Mouse (Mus musculus): ENCODE results near the gene Gm11564.
A peak's percentile ranks its signal among the peaks of the same experiment; 100 is the strongest.
"Not testable (repeated sequence)": the region's sequence is repeated elsewhere in the genome, so short reads cannot be mapped to it uniquely, and the experiment has no call there.

Gene Gm11564

DNA sequence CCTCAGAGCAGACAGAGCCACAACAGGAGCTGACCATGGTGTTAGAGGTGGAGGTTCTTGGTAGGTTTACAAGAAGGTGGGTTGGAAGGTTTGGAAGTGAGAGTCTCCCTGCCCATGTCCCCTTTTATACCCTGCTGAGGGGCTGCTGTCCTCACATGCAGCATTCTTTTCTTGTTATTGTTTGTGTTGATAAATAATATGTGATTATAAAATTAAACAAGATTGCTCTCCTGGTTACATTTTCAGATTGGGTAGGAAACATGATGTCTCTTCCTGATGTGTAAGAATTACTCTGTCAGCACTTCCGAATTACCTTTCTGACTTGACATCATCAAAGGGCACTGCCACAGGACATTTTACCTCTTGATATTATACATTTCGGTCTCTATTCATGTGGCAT lies at the start of gene Gm11564:
Gm11564 (minus strand) TSS at position 101 of the 400 bp plus-strand sequence.
- not testable (repeated sequence) for DNase-seq (ENCODE audit: inconsistent ontology term)

DNA sequence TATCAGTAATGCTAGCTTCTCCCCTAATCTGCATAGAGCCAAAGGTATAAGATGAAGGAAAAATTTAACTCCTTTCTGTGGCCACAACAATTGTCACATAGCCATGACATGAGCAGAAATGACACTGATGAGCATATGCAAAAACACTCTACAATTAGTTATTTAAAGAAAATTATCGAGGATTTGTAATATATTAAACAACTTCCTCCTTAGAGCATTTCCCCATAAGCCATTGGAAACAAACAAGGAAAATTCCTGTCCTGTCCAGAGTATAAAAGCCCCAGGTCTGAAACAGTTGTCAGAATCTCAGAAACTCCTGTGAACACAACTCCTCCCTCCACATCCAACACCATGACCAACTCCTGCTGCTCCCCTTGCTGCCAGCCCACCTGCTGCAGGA lies 48.7 kb upstream of the Gm11564 start, which contains the start of gene Gm11559:
Gm11559 (plus strand) TSS at position 301 of the 400 bp plus-strand sequence.
- not testable (repeated sequence) for DNase-seq (ENCODE audit: inconsistent ontology term)

DNA sequence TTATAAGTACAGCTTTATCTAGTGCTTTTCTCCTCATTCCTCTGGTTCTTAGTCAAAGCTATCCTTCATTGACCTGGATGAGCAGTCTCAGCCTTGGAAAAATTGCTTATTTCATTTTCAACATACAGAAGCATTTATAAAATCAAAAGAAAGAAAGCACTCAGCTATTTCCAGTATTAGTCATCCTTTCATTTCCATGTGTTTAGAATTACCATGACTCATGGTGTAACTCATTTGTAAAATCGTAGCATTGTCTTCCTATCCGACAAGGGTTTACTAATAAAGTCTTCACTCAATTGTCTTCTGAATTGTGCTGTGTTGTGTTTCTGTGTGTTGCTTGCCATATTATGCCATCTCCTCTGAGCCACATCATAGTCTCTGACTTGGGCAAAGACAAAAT lies 43.3 kb upstream of the Gm11564 start:
- peak; percentile 87 for DNase-seq (ENCODE audit: inconsistent ontology term)

DNA sequence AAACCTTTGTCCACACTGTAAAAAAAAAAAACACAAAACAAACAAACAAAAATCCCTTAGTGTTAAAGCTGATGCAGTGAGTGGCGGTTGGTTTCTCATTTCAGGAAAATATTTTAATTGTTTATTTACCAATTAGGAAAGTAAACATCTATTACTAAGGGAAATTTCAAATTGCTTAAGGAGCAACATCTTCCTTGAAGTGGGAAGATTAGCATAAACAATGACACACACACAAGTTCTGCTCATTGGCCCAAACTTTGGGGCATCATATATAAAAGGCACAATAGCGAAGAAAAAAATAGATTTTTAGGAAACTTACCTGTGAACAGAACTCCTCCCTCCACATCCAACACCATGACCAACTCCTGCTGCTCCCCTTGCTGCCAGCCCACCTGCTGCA lies 42.2 kb upstream of the Gm11564 start, which contains the start of gene Gm11568:
Gm11568 (plus strand) TSS at position 301 of the 400 bp plus-strand sequence.
- no peak for DNase-seq (ENCODE audit: inconsistent ontology term)

DNA sequence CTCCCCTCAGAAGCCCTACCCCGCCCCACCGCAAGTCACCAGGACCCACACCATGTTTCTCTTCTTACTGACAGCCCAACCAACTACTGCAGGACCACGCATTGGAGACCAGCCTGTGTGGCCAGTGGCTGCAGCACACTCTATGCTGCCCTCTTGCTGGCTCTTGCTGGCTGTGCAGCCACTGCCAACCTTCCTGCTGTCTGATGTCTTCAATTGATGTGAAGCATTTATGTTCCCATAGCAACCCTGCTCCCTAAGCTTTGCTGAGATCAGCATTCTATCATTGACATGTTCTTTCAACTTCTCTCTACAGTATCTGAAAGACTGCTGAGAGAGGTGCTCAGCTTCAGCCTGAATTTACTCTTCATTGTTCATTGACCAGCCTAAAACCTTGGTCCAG lies 38.7 kb upstream of the Gm11564 start:
- no peak for DNase-seq (ENCODE audit: inconsistent ontology term)

DNA sequence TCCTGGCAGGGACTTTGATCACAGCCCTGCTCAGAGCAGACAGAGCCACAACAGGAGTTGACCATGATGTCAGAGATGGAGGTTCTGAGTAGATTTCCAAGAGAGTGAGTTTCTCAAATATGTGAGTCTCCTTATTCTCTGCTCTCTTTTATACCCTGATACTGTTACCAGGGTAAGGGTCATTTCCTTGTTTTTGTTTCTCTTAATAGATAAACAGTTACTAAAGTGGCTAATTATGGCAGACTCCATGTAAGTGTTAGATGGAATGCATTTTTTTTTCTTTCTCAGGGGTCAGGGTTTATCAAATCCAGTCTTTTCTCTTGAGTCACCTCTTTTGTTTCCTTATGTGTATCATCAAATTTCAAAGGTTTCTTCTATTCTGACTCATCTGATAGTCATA lies 36.0 kb upstream of the Gm11564 start, which contains the start of gene Krtap4-16:
Krtap4-16 (minus strand) TSS at position 101 of the 400 bp plus-strand sequence.
- no peak for DNase-seq (ENCODE audit: inconsistent ontology term)

DNA sequence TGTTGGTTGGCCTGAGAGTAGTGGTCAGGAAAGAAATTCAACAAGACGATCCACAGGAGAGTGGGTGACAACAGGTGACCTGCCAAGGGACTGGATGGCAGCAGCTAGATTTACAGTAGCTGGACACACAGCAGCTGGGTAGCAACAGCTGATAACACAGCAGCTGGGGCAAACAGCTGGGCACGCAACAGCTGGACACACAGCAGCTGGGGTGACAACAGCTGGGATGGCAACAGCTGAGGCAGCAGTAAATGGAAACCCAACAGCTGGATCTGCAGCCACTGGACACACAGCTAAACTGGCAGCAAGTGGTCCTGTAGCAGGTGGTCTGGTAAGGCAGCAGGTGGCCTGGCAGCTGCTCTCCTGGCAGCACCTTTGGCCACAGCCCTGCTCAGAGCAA lies 31.3 kb upstream of the Gm11564 start:
- DNase-seq (ENCODE audit: inconsistent ontology term): no peak

DNA sequence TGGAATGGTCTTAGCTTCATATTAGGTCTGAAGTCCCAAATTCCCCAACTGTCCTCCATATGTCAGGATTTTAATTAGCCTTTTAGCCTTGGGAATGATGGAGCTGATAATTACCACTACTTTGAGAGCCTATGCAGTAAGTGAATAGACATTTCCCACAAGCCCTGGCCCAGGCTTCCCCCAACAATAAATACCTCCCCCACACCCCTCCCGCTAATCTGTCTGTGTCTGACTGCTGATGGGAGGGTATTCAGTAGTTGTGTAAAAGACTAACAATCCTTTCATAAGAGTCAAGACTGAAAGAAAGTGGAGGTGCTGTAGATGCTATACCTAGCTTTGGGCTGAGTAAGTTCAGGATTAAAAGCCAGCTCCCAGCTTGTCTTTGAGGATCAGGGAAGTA lies 26.7 kb upstream of the Gm11564 start:
- DNase-seq (ENCODE audit: inconsistent ontology term): no peak

DNA sequence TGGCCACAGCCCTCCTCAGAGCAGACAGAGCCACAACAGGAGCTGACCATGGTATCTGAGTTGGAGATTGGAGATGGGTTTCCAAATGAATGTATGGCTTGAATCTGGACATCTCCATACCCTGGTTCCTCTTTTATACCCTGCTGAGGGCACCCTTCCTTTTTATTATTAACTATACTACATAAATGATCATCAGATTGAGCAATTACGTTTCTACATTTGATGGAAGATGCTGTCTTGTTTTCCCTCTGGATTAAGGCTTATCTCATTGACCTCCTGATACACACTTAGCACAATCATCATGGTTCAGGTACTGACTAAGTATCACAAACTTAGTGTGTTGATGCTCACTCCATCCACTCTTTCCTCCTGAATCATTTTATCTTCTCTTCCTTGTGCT lies 22.5 kb upstream of the Gm11564 start, which contains the start of gene 2300003K06Rik:
2300003K06Rik (minus strand) TSS at position 101 of the 400 bp plus-strand sequence.
- DNase-seq (ENCODE audit: inconsistent ontology term): no peak

DNA sequence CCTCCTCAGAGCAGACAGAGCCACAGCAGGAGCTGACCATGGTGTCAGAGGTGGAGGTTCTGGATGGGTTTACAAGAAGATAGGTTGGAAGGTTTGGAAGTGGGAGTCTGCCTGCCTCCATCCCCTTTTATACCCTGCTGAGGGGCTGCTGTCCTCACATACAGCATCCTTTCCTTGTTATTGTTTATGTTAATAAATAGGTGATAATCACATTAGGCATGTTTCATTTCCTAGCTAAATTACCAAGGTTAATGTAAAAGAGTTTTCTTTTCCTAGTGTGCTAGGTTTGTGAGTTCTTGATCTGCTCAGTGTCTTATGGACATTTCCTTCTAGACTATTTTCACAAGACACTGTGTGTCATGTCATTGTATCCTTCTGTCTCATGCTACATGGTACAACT lies 5.7 kb downstream of the Gm11564 start, which contains the start of gene Krtap4-13:
Krtap4-13 (minus strand) TSS at position 101 of the 400 bp plus-strand sequence.
- not testable (repeated sequence) for DNase-seq (ENCODE audit: inconsistent ontology term)

DNA sequence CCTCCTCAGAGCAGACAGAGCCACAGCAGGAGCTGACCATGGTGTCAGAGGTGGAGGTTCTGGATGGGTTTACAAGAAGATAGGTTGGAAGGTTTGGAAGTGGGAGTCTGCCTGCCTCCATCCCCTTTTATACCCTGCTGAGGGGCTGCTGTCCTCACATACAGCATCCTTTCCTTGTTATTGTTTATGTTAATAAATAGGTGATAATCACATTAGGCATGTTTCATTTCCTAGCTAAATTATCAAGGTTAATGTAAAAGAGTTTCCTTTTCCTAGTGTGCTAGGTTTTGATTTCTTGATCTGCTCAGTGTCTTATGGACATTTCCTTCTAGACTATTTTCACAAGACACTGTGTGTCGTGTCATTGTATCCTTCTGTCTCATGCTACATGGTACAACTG lies 11.1 kb downstream of the Gm11564 start, which contains the start of gene Gm11554:
Gm11554 (minus strand) TSS at position 101 of the 400 bp plus-strand sequence.
- not testable (repeated sequence) for DNase-seq (ENCODE audit: inconsistent ontology term)

DNA sequence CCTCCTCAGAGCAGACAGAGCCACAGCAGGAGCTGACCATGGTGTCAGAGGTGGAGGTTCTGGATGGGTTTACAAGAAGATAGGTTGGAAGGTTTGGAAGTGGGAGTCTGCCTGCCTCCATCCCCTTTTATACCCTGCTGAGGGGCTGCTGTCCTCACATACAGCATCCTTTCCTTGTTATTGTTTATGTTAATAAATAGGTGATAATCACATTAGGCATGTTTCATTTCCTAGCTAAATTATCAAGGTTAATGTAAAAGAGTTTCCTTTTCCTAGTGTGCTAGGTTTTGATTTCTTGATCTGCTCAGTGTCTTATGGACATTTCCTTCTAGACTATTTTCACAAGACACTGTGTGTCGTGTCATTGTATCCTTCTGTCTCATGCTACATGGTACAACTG lies 16.6 kb downstream of the Gm11564 start, which contains the start of gene Gm11569:
Gm11569 (minus strand) TSS at position 101 of the 400 bp plus-strand sequence.
- not testable (repeated sequence) for DNase-seq (ENCODE audit: inconsistent ontology term)

DNA sequence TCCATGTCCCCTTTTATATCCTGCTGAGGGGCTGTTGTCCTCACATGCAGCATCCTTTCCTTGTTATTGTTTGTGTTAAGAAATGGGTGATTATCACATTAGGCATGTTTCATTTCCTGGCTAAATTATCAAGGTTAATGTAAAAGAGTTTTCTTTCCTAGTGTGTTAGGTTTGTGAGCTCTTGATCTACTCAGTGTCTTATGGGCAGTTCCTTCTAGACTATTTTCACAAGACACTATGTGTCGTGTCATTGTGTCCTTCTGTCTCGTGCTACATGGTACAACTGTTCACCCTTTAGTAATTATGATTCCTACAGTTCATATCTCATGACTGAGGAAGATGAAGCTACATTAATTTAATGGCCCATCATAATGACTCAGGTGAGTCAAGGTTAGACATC lies 22.1 kb downstream of the Gm11564 start, which contains the start of gene Gm11596:
Gm11596 (minus strand) TSS at position 101 of the 400 bp plus-strand sequence.
- no peak for DNase-seq (ENCODE audit: inconsistent ontology term)

DNA sequence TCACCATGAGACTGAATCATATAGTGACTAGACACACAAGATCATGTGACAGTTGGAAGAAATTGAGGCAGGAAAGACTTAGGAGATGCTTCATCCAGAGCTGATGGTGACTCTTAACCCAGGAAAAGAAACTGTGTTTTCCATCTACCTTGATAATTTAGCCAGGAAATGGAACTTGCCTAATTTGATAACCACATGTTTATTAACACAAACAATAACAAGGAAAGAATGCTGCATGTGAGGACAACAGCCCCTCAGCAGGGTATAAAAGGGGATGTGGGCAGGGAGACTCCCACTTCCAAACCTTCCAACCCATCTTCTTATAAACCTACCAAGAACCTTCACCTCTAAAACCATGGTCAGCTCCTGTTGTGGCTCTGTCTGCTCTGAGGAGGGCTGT lies 30.6 kb downstream of the Gm11564 start, which contains the start of gene Krtap4-9:
Krtap4-9 (plus strand) TSS at position 301 of the 400 bp plus-strand sequence.
- not testable (repeated sequence) for DNase-seq (ENCODE audit: inconsistent ontology term)

DNA sequence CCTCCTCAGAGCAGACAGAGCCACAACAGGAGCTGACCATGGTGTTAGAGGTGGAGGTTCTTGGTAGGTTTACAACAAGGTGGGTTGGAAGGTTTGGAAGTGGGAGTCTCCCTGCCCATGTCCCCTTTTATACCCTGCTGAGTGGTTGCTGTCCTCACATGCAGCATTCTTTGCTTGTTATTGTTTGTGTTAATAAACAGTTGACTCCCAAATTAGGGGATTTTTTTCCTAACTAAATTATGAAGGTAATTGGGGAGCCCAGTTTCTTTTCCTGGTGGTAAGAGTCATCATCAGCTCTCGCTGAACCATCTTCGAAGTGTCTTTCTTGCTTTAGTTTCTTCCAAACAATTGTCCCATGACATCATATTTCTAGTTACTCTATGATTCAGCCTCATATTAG lies 34.9 kb downstream of the Gm11564 start, which contains the start of gene Krtap4-8:
Krtap4-8 (minus strand) TSS at position 101 of the 400 bp plus-strand sequence.
- DNase-seq (ENCODE audit: inconsistent ontology term): no peak

DNA sequence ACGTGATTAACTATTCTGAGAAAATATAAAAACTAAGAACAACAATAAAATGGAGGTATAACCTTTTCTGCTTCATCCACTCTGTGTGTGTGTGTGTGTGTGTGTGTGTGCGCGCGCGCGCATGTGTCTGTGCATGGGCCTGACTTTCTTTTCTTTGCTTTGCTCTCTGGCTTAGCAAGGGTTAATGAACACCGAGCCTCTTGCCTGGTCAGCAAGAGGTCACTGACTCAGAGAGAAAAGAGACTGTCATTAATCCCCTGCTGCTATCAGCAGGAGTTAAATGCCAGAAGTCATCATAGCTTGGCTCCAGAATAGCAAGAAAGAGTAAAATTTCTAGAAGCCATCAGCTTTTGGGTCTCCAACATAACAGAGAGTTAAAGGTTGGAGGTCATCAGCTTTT lies 37.1 kb downstream of the Gm11564 start:
- DNase-seq (ENCODE audit: inconsistent ontology term): no peak

DNA sequence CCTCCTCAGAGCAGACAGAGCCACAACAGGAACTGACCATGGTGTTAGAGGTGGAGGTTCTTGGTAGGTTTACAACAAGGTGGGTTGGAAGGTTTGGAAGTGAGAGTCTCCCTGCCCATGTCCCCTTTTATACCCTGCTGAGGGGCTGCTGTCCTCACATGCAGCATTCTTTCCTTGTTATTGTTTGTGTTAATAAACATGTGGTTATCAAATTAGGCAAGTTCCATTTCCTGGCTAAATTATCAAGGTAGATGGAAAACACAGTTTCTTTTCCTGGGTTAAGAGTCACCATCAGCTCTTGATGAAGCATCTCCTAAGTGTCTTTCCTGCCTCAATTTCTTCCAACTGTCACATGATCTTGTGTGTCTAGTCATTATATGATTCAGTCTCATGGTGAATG lies 42.7 kb downstream of the Gm11564 start, which contains the start of gene Gm11595:
Gm11595 (minus strand) TSS at position 101 of the 400 bp plus-strand sequence.
- not testable (repeated sequence) for DNase-seq (ENCODE audit: inconsistent ontology term)

DNA sequence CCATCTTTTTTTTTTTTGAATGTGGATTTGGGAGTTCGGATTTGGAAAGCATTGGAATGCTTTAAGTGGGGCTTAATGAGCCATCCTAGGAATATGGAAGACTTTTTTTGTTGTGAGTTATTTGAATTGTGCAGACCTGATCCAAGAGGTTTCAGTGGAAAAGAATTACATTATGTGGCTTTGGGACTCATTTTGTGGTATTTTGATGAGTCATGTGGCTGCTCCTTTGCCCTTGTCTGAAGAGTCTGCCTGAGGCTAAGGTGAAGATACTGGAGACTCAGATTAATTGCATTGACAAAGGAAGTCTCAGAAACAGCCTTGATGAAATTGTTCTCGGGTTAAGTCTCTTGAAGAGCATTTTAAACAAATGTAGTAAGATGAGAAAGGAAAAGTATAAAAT lies 47.1 kb downstream of the Gm11564 start:
- DNase-seq (ENCODE audit: inconsistent ontology term): peak; percentile 78
